In genomic region chr16:76532142-76532927, GRCm38 (mm10) we compare ENCODE assay signal across 10 mouse cellular contexts.
A peak's percentile ranks its signal among the peaks of the same experiment; 100 is the strongest.
DNase-seq lines count a peak whose midpoint lies in the region; ATAC-seq and TF ChIP-seq lines count a peak whose summit lies in the region.
"Had no signal": no experiment of that assay in that cellular context is flagged by ENCODE, and none has a peak within 500 bp of the region (broad histone marks: within the 10 kb centered on the region; RNA-seq: fewer than 3 reads in every experiment).

No protein-coding gene starts in this region.

- peak; percentile 59 for DNase-seq in adrenal gland, adult 2 months
- no peak for DNase-seq in adrenal gland, postnatal 4 days (ENCODE audit: low spot score in 2 of 2)
- DNase-seq in thymus, postnatal 0 days (ENCODE audit: low spot score), result peak; percentile 64
- no peak for DNase-seq in thymus, adult 18-20 months
- DNase-seq in lung, embryonic 14.5 days, result peak; percentile 79
- peak; percentile 73 for DNase-seq in yolk sac, embryonic 10.5 days (ENCODE audit: low spot score)
- no peak for DNase-seq in ovary, postnatal 14 days (ENCODE audit: low spot score)
- DNase-seq in cerebellum, adult 8-10 months, result no peak
- DNase-seq: gastrocnemius, postnatal 14 days; right cerebral cortex, postnatal 14 days had no signal

- WGBS in lung, embryonic 14.5 days, result 26% methylated on average over 19 of the region's 19 CpGs

- no peak overlapping the region for H3K4me3 ChIP-seq in lung, embryonic 14.5 days (ENCODE audit: low read depth, low read length)

- peak overlapping the region; percentile 48 for H3K27ac ChIP-seq in lung, embryonic 14.5 days (ENCODE audit: low read depth)

- H3K36me3 ChIP-seq in lung, embryonic 14.5 days (ENCODE audit: insufficient read depth), result no peaks in the 10 kb centered on the region

- TF ChIP-seq CTCF in lung, embryonic 14.5 days (IDR thresholded peaks at IDR 0.05; ENCODE audit: low read depth), result no peak

- no peaks in the 10 kb centered on the region for H3K27me3 ChIP-seq in lung, embryonic 14.5 days (ENCODE audit: insufficient read depth, low read length)

- no peak overlapping the region for H3K9ac ChIP-seq in lung, embryonic 14.5 days

- peak overlapping the region; percentile 28; the same call in 1 of the 2 replicates for H3K4me2 ChIP-seq in lung, embryonic 14.5 days

- peak; percentile 89 for ATAC-seq in lung, embryonic 14.5 days (ENCODE audit: insufficient read depth)

- peaks cover 11% of the 10 kb centered on the region; the same call in 1 of the 2 replicates for H3K4me1 ChIP-seq in lung, embryonic 14.5 days (ENCODE audit: insufficient read depth)

- H3K9me3 ChIP-seq in lung, embryonic 14.5 days (ENCODE audit: low read depth, low read length), result no peaks in the 10 kb centered on the region

Comparison
In these comparisons a context has a peak if more than half of its experiments do, and no peak if none do; other contexts are left out.
1. DNase-seq: peak in adrenal gland, adult 2 months (single experiment), thymus, postnatal 0 days (single experiment), lung, embryonic 14.5 days (single experiment) and yolk sac, embryonic 10.5 days (single experiment); none in adrenal gland, postnatal 4 days (0 of 2), thymus, adult 18-20 months (0 of 2), ovary, postnatal 14 days (single experiment) and cerebellum, adult 8-10 months (single experiment).